Mouse (Mus musculus): ENCODE results near the gene Etv2. TPM values are rescaled to one million over a fixed set of nuclear protein-coding genes. Genes with fewer than 3 reads are reported as not detected.

Gene Etv2
- polyA plus RNA-seq, 1 experiment, result not detected

DNA sequence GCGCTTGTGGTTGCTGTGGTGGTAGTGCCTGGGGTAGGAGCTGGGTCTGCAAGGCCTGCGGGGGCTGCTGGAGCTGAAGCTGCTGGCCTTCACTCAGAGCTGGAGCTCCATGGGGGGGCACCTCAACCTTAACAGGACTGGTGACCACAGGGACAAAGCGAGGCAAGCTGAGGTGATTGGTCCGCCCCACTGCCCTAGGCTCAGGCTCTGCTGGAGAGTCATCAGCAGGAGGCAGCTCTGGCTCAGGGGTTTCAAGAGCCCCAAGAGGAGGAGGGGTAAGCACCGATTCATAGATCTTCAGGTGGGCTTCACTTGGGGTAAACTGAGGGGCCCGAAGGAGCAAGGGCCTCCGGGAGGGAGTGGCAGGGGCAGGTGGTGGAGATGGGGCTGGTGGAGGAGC, 50.5 kb downstream of the Etv2 start:
- TF ChIP-seq POLR2A (IDR thresholded peaks at IDR 0.05; ENCODE audit: borderline replicate concordance, extremely low read depth, insufficient read depth, insufficient read length, poor library complexity, severe bottlenecking), result no peak
- no peak for TF ChIP-seq CTCF (IDR thresholded peaks at IDR 0.05; ENCODE audit: borderline replicate concordance, extremely low read depth, insufficient read depth, insufficient read length)
- DNase-seq (ENCODE audit: low read depth), result no peak

- no peak for TF ChIP-seq CTCF (IDR thresholded peaks at IDR 0.05; ENCODE audit: borderline replicate concordance, extremely low read depth, insufficient read depth, insufficient read length)
- no peak for TF ChIP-seq POLR2A (IDR thresholded peaks at IDR 0.05; ENCODE audit: borderline replicate concordance, extremely low read depth, insufficient read depth, insufficient read length, poor library complexity, severe bottlenecking)
- DNase-seq (ENCODE audit: low read depth), result no peak
Observed at GRCm38 (mm10) chr7:30584339-30584738, 51.3 kb downstream of the Etv2 start.

Other genes with a start within 250 kb of the Etv2 start
- 21.7 and 27.8 TPM in 2 replicates for gene Tyrobp, start 222.1 kb downstream of the Etv2 start, polyA plus RNA-seq (2012; rRNA removed)
- gene Hcst, start 216.0 kb downstream of the Etv2 start, polyA plus RNA-seq (2012; rRNA removed), result 0.90 and 1.4 TPM in 2 replicates
- 2.3 and 3.6 TPM in 2 replicates for gene Nfkbid, start 214.1 kb downstream of the Etv2 start, polyA plus RNA-seq (2012; rRNA removed)
- 571 and 616 TPM in 2 replicates for gene Aplp1, start 190.3 kb downstream of the Etv2 start, polyA plus RNA-seq (2012; rRNA removed)
- gene Kirrel2, start 178.2 kb downstream of the Etv2 start, polyA plus RNA-seq (2012; rRNA removed), result 0.85 and 3.3 TPM in 2 replicates
- 1.2 and 3.2 TPM in 2 replicates for gene Nphs1, start 177.5 kb downstream of the Etv2 start, polyA plus RNA-seq (2012; rRNA removed)
- 0.05 and 0.26 TPM in 2 replicates for gene Prodh2, start 142.2 kb downstream of the Etv2 start, polyA plus RNA-seq (2012; rRNA removed)
- gene Arhgap33, start 100.8 kb downstream of the Etv2 start, polyA plus RNA-seq (2012; rRNA removed), result 241 and 276 TPM in 2 replicates
- gene Hspb6, start 83.7 kb downstream of the Etv2 start, polyA plus RNA-seq (2012; rRNA removed), result 8.4 and 8.7 TPM in 2 replicates
- 24.1 and 27.9 TPM in 2 replicates for gene Proser3, start 83.6 kb downstream of the Etv2 start, polyA plus RNA-seq (2012; rRNA removed)
- 45.1 and 53.9 TPM in 2 replicates for gene Lin37, start 76.0 kb downstream of the Etv2 start, polyA plus RNA-seq (2012; rRNA removed)
- 69.3 and 95.4 TPM in 2 replicates for gene U2af1l4, start 72.6 kb downstream of the Etv2 start, polyA plus RNA-seq (2012; rRNA removed)
- 4.9 and 8.7 TPM in 2 replicates for gene Gm49396, start 72.5 kb downstream of the Etv2 start, polyA plus RNA-seq (2012; rRNA removed)
- gene Psenen, start 72.2 kb downstream of the Etv2 start, polyA plus RNA-seq (2012; rRNA removed), result 102 and 154 TPM in 2 replicates
- gene Igflr1, start 70.4 kb downstream of the Etv2 start, polyA plus RNA-seq (2012; rRNA removed), result 6.5 and 8.7 TPM in 2 replicates
- 69.7 and 72.2 TPM in 2 replicates for gene Kmt2b, start 47.1 kb downstream of the Etv2 start, polyA plus RNA-seq (2012; rRNA removed)
- 0.37 and 0.47 TPM in 2 replicates for gene Zbtb32, start 36.9 kb downstream of the Etv2 start, polyA plus RNA-seq (2012; rRNA removed)
- gene Upk1a, start 23.0 kb downstream of the Etv2 start, polyA plus RNA-seq (2012; rRNA removed), result 2.7 and 3.9 TPM in 2 replicates
- gene Cox6b1, start 9.7 kb downstream of the Etv2 start, polyA plus RNA-seq (2012; rRNA removed), result 823 and 962 TPM in 2 replicates
- 91.6 and 103 TPM in 2 replicates for gene Rbm42, start 14.5 kb upstream of the Etv2 start, polyA plus RNA-seq (2012; rRNA removed)
- 21.9 and 36.6 TPM in 2 replicates for gene Haus5, start 29.1 kb upstream of the Etv2 start, polyA plus RNA-seq (2012; rRNA removed)
- gene Pmis2, start 35.8 kb upstream of the Etv2 start, polyA plus RNA-seq (2012; rRNA removed), result not detected in 2 replicates
- gene 2200002J24Rik, start 63.1 kb upstream of the Etv2 start, polyA plus RNA-seq (2012; rRNA removed), result 0.32 TPM in 1 of 2 replicates, not detected in the other
- gene Atp4a, start 76.4 kb upstream of the Etv2 start, polyA plus RNA-seq (2012; rRNA removed), result 1.7 and 2.4 TPM in 2 replicates
- gene Tmem147, start 93.7 kb upstream of the Etv2 start, polyA plus RNA-seq (2012; rRNA removed), result 187 and 251 TPM in 2 replicates
- gene Gapdhs, start 107.8 kb upstream of the Etv2 start, polyA plus RNA-seq (2012; rRNA removed), result 0.50 TPM in 1 of 2 replicates, not detected in the other
- gene Sbsn, start 115.6 kb upstream of the Etv2 start, polyA plus RNA-seq (2012; rRNA removed), result 5.1 and 8.8 TPM in 2 replicates
- gene Dmkn, start 127.9 kb upstream of the Etv2 start, polyA plus RNA-seq (2012; rRNA removed), result 3.5 and 14.2 TPM in 2 replicates
- 5.6 and 30.7 TPM in 2 replicates for gene Krtdap, start 152.0 kb upstream of the Etv2 start, polyA plus RNA-seq (2012; rRNA removed)
- gene Ffar2, start 187.9 kb upstream of the Etv2 start, polyA plus RNA-seq (2012; rRNA removed), result 0.13 and 0.46 TPM in 2 replicates
- not detected in 2 replicates for gene Ffar3, start 220.3 kb upstream of the Etv2 start, polyA plus RNA-seq (2012; rRNA removed)
- not detected in 2 replicates for gene Ffar1, start 225.7 kb upstream of the Etv2 start, polyA plus RNA-seq (2012; rRNA removed)
- 0.05 TPM in 1 of 2 replicates, not detected in the other for gene Cd22, start 244.5 kb upstream of the Etv2 start, polyA plus RNA-seq (2012; rRNA removed)